Mouse (Mus musculus): ENCODE measurements at regions not wholly inside any gene's neighbourhood (a gene's known extent, or its start where the extent isn't known, plus 50 kb on each side); places are given as distances from the start of the nearest gene placed in this dataset.

GRCm38 (mm10) chr3:157842872-157843271 lies 82.0 kb downstream of the Cth start:
- no peak for DNase-seq

- no peak for DNase-seq
These were observed 83.6 kb downstream of the Cth start for GRCm38 (mm10) chr3:157841164-157841719.

- no peak for DNase-seq
These were observed 120.6 kb downstream of the Cth start for GRCm38 (mm10) chr3:157804307-157804706.

GRCm38 (mm10) chr3:157803356-157803755 lies 121.5 kb downstream of the Cth start:
- no peak for DNase-seq

GRCm38 (mm10) chr3:157787559-157788256 lies 137.2 kb downstream of the Cth start:
- DNase-seq, result no peak

GRCm38 (mm10) chr3:157781071-157781470 lies 143.8 kb downstream of the Cth start:
- DNase-seq, result no peak

GRCm38 (mm10) chr3:157777779-157778178 lies 147.1 kb downstream of the Cth start:
- no peak for DNase-seq

GRCm38 (mm10) chr3:157763487-157764199 lies 161.2 kb downstream of the Cth start:
- no peak for DNase-seq

GRCm38 (mm10) chr3:157759856-157760255 lies 165.0 kb downstream of the Cth start:
- DNase-seq, result no peak

- DNase-seq, result no peak
These were observed 170.1 kb downstream of the Cth start for GRCm38 (mm10) chr3:157754826-157755225.

- DNase-seq, result no peak
These were observed 174.6 kb downstream of the Cth start for GRCm38 (mm10) chr3:157750266-157750665.

GRCm38 (mm10) chr3:157748395-157749037 lies 176.4 kb downstream of the Cth start:
- DNase-seq, result no peak

GRCm38 (mm10) chr3:157743000-157743399 lies 176.3 kb downstream of the Ptger3 start:
- DNase-seq, result no peak

GRCm38 (mm10) chr3:157739628-157740294 lies 173.1 kb downstream of the Ptger3 start:
- no peak for DNase-seq

- DNase-seq, result no peak
These were observed 165.6 kb downstream of the Ptger3 start for GRCm38 (mm10) chr3:157732136-157732940.

GRCm38 (mm10) chr3:157729711-157730367 lies 163.1 kb downstream of the Ptger3 start:
- no peak for DNase-seq

GRCm38 (mm10) chr3:157724542-157724941 lies 157.8 kb downstream of the Ptger3 start:
- DNase-seq, result no peak

GRCm38 (mm10) chr3:157723184-157723583 lies 156.5 kb downstream of the Ptger3 start:
- no peak for DNase-seq

- DNase-seq, result peak; percentile 8 to 57
These were observed 150.7 kb downstream of the Ptger3 start for GRCm38 (mm10) chr3:157717313-157717921.

GRCm38 (mm10) chr3:157714023-157714422 lies 147.3 kb downstream of the Ptger3 start:
- DNase-seq, result no peak

GRCm38 (mm10) chr3:157710790-157711381 lies 144.2 kb downstream of the Ptger3 start:
- DNase-seq, result no peak

Data from spleen, adult 18-20 months (tissue).